Mouse (Mus musculus) cerebellum, adult 8-10 months (tissue): Measurements from ENCODE around the gene Ino80.

ENCODE experiments used
- DNase-seq: peaks from one replicate; pipeline ENCODE4 v3.0.0; 2022

Ino80 gene

GRCm38 (mm10) chr2:119436988-119437387, 40.5 kb downstream of the Ino80 start:
- DNase-seq = peak; percentile 55

- no peak for DNase-seq
Observed at GRCm38 (mm10) chr2:119436467-119436866, 41.0 kb downstream of the Ino80 start.

- peak; percentile 49 for DNase-seq
Observed at GRCm38 (mm10) chr2:119413819-119414218, 63.7 kb downstream of the Ino80 start.

- DNase-seq = no peak
Observed at GRCm38 (mm10) chr2:119411674-119412073, 65.8 kb downstream of the Ino80 start.

GRCm38 (mm10) chr2:119411016-119411415, 66.5 kb downstream of the Ino80 start:
- DNase-seq = no peak

GRCm38 (mm10) chr2:119408733-119409132, 68.8 kb downstream of the Ino80 start:
- DNase-seq = no peak

- no peak for DNase-seq
Observed at GRCm38 (mm10) chr2:119408278-119408677, 69.2 kb downstream of the Ino80 start.

- DNase-seq = no peak
Observed at GRCm38 (mm10) chr2:119399313-119399712, 78.2 kb downstream of the Ino80 start.

- DNase-seq = no peak
Observed at GRCm38 (mm10) chr2:119398665-119399064, 78.8 kb downstream of the Ino80 start.

GRCm38 (mm10) chr2:119398252-119398651, 79.2 kb downstream of the Ino80 start:
- DNase-seq = no peak

- no peak for DNase-seq
Observed at GRCm38 (mm10) chr2:119389992-119390391, 87.5 kb downstream of the Ino80 start.

- no peak for DNase-seq
Observed at GRCm38 (mm10) chr2:119388266-119388665, 89.2 kb downstream of the Ino80 start.

- DNase-seq = no peak
Observed at GRCm38 (mm10) chr2:119379455-119379854, 98.0 kb downstream of the Ino80 start.

- no peak for DNase-seq
Observed at GRCm38 (mm10) chr2:119377826-119378225, 99.7 kb downstream of the Ino80 start.

- DNase-seq = no peak
Observed at GRCm38 (mm10) chr2:119377286-119377685, 100.2 kb downstream of the Ino80 start.

GRCm38 (mm10) chr2:119370116-119370515, 107.4 kb downstream of the Ino80 start:
- no peak for DNase-seq

- DNase-seq = no peak
Observed at GRCm38 (mm10) chr2:119367346-119367745, 110.1 kb downstream of the Ino80 start.

- no peak for DNase-seq
Observed at GRCm38 (mm10) chr2:119364969-119365368, 112.5 kb downstream of the Ino80 start.

- DNase-seq = no peak
Observed at GRCm38 (mm10) chr2:119359721-119360291, 117.7 kb downstream of the Ino80 start.

GRCm38 (mm10) chr2:119358249-119358648, 119.2 kb downstream of the Ino80 start:
- no peak for DNase-seq

- no peak for DNase-seq
Observed at GRCm38 (mm10) chr2:119356805-119357204, 120.7 kb downstream of the Ino80 start.

- no peak for DNase-seq
Observed at GRCm38 (mm10) chr2:119356310-119356709, 121.2 kb downstream of the Ino80 start.

- peak; percentile 85 for DNase-seq
Observed at GRCm38 (mm10) chr2:119355651-119356050, 121.8 kb downstream of the Ino80 start.

GRCm38 (mm10) chr2:119355089-119355488, 122.4 kb downstream of the Ino80 start:
- DNase-seq = peak; percentile 87

- no peak for DNase-seq
Observed at GRCm38 (mm10) chr2:119353707-119354106, 123.8 kb downstream of the Ino80 start.
